Mouse (Mus musculus): Measurements from ENCODE around the gene Fcer1g. TPM values are rescaled to one million over a fixed set of nuclear protein-coding genes. Genes with fewer than 3 reads are reported as not detected.
"Not testable (repeated sequence)": the region's sequence is repeated elsewhere in the genome, so short reads cannot be mapped to it uniquely, and the experiment has no call there.

The Fcer1g gene
- polyA plus RNA-seq, 1 experiment from 2014 or later = 38.7 TPM

- H3K9ac ChIP-seq = no peak overlapping the region
- H3K27ac ChIP-seq (replicated peaks) = peak overlapping the region; percentile 81
- peaks cover 17% of the 10 kb centered on the region for H3K36me3 ChIP-seq
- WGBS = 42% methylated on average over 3 of the region's 3 CpGs
- H3K4me3 ChIP-seq = no peak overlapping the region
- H3K4me2 ChIP-seq = 0 out of 2 replicates have a peak overlapping the region, but pooled peaks have one; percentile 64
- peaks cover 71% of the 10 kb centered on the region for H3K4me1 ChIP-seq (replicated peaks)
- no peak for ATAC-seq (ENCODE audit: low read depth)
- H3K27me3 ChIP-seq = no peaks in the 10 kb centered on the region
- no peaks in the 10 kb centered on the region for H3K9me3 ChIP-seq
Measured at GRCm38 (mm10) chr1:171248386-171249226, 14.4 kb upstream of the Fcer1g start.

GRCm38 (mm10) chr1:171247916-171248315 is 13.8 kb upstream of the Fcer1g start:
- 31% methylated on average over 4 of the region's 4 CpGs for WGBS
- Histone ChIP-seq H3K36me3 (peaks cover 24% of the 10 kb centered on the region), H3K4me1 (replicated peaks) (peaks cover 70% of the 10 kb centered on the region), H3K9me3 (no peaks in the 10 kb centered on the region), H3K4me2 (peak overlapping the region; percentile 64), H3K4me3 (peak overlapping the region; percentile 59), H3K27me3 (no peaks in the 10 kb centered on the region), H3K27ac (replicated peaks) (peak overlapping the region; percentile 81), H3K9ac (0 out of 2 replicates have a peak overlapping the region, but pooled peaks have one; percentile 55)
- no peak for ATAC-seq (ENCODE audit: low read depth)

- WGBS = 12% methylated on average over 13 of the region's 13 CpGs
- peak; percentile 19; the same call in 1 of the 2 replicates for ATAC-seq (ENCODE audit: low read depth)
- Histone ChIP-seq H3K36me3 (peaks cover 29% of the 10 kb centered on the region), H3K27ac (replicated peaks) (peak overlapping the region; percentile 81), H3K4me1 (replicated peaks) (peaks cover 66% of the 10 kb centered on the region), H3K9ac (peak overlapping the region; percentile 55), H3K4me2 (peak overlapping the region; percentile 64), H3K9me3 (no peaks in the 10 kb centered on the region), H3K4me3 (peak overlapping the region; percentile 59), H3K27me3 (no peaks in the 10 kb centered on the region)
Measured at GRCm38 (mm10) chr1:171247453-171247841, 13.3 kb upstream of the Fcer1g start.

- H3K4me3 ChIP-seq = peak overlapping the region; percentile 59
- peaks cover 35% of the 10 kb centered on the region for H3K36me3 ChIP-seq
- H3K4me1 ChIP-seq (replicated peaks) = peaks cover 61% of the 10 kb centered on the region
- H3K27me3 ChIP-seq = no peaks in the 10 kb centered on the region
- H3K27ac ChIP-seq (replicated peaks) = peak overlapping the region; percentile 83
- ATAC-seq (ENCODE audit: low read depth) = peak; percentile 92
- H3K9ac ChIP-seq = peak overlapping the region; percentile 89
- WGBS = 1% methylated on average over 41 of the region's 41 CpGs
- peak overlapping the region; percentile 71 for H3K4me2 ChIP-seq
- no peaks in the 10 kb centered on the region for H3K9me3 ChIP-seq
Measured at GRCm38 (mm10) chr1:171246709-171247452, 12.7 kb upstream of the Fcer1g start.

- H3K9me3 ChIP-seq = no peaks in the 10 kb centered on the region
- no peak overlapping the region for H3K4me3 ChIP-seq
- WGBS = 94% methylated on average over 8 of the region's 8 CpGs
- no peaks in the 10 kb centered on the region for H3K27me3 ChIP-seq
- no peak overlapping the region for H3K27ac ChIP-seq (replicated peaks)
- no peak overlapping the region for H3K4me2 ChIP-seq
- no peak for ATAC-seq (ENCODE audit: low read depth)
- peaks cover 48% of the 10 kb centered on the region for H3K36me3 ChIP-seq
- peaks cover 45% of the 10 kb centered on the region for H3K4me1 ChIP-seq (replicated peaks)
- no peak overlapping the region for H3K9ac ChIP-seq
Measured at GRCm38 (mm10) chr1:171245353-171245752, 11.2 kb upstream of the Fcer1g start.

GRCm38 (mm10) chr1:171241952-171242351 is 7.8 kb upstream of the Fcer1g start:
- Histone ChIP-seq H3K36me3 (peaks cover 81% of the 10 kb centered on the region), H3K4me1 (replicated peaks) (peaks cover 16% of the 10 kb centered on the region)
- not testable (repeated sequence) for H3K27ac ChIP-seq (replicated peaks); H3K4me2 ChIP-seq; H3K9me3 ChIP-seq; H3K27me3 ChIP-seq; ATAC-seq (ENCODE audit: low read depth); H3K4me3 ChIP-seq; H3K9ac ChIP-seq
- 83% methylated on average over 12 of the region's 12 CpGs for WGBS

GRCm38 (mm10) chr1:171240911-171241310 is 6.7 kb upstream of the Fcer1g start:
- no peak overlapping the region for H3K27ac ChIP-seq (replicated peaks)
- no peak overlapping the region for H3K4me2 ChIP-seq
- no peaks in the 10 kb centered on the region for H3K9me3 ChIP-seq
- no peak for ATAC-seq (ENCODE audit: low read depth)
- H3K4me1 ChIP-seq (replicated peaks) = peaks cover 10% of the 10 kb centered on the region
- H3K27me3 ChIP-seq = no peaks in the 10 kb centered on the region
- H3K36me3 ChIP-seq = peaks cover 92% of the 10 kb centered on the region
- no peak overlapping the region for H3K4me3 ChIP-seq
- WGBS = 95% methylated on average over 10 of the region's 10 CpGs
- H3K9ac ChIP-seq = no peak overlapping the region

GRCm38 (mm10) chr1:171239992-171240744 is 6.0 kb upstream of the Fcer1g start:
- Histone ChIP-seq H3K36me3 (peaks cover 94% of the 10 kb centered on the region), H3K4me1 (replicated peaks) (peaks cover 4% of the 10 kb centered on the region; the same call in 1 of the 2 replicates), H3K27ac (replicated peaks) (no peak overlapping the region), H3K27me3 (no peaks in the 10 kb centered on the region), H3K4me3 (no peak overlapping the region), H3K9ac (no peak overlapping the region), H3K4me2 (no peak overlapping the region), H3K9me3 (no peaks in the 10 kb centered on the region)
- no peak for ATAC-seq (ENCODE audit: low read depth)
- WGBS = 87% methylated on average over 15 of the region's 15 CpGs

- no peak overlapping the region for H3K27ac ChIP-seq (replicated peaks)
- WGBS = 69% methylated on average over 14 of the region's 14 CpGs
- H3K36me3 ChIP-seq = peaks cover 97% of the 10 kb centered on the region
- no peak overlapping the region for H3K4me2 ChIP-seq
- H3K9ac ChIP-seq = no peak overlapping the region
- no peaks in the 10 kb centered on the region for H3K4me1 ChIP-seq (replicated peaks)
- H3K27me3 ChIP-seq = no peaks in the 10 kb centered on the region
- no peak overlapping the region for H3K4me3 ChIP-seq
- no peaks in the 10 kb centered on the region for H3K9me3 ChIP-seq
- ATAC-seq (ENCODE audit: low read depth) = no peak
Measured at GRCm38 (mm10) chr1:171238463-171238862, 4.3 kb upstream of the Fcer1g start.

- 89% methylated on average over 6 of the region's 6 CpGs for WGBS
- H3K9me3 ChIP-seq = no peaks in the 10 kb centered on the region
- H3K27ac ChIP-seq (replicated peaks) = no peak overlapping the region
- peaks cover 91% of the 10 kb centered on the region for H3K36me3 ChIP-seq
- no peaks in the 10 kb centered on the region for H3K4me1 ChIP-seq (replicated peaks)
- H3K27me3 ChIP-seq = no peaks in the 10 kb centered on the region
- no peak overlapping the region for H3K4me3 ChIP-seq
- no peak overlapping the region for H3K4me2 ChIP-seq
- no peak overlapping the region for H3K9ac ChIP-seq
- no peak for ATAC-seq (ENCODE audit: low read depth)
Measured at GRCm38 (mm10) chr1:171237438-171237837, 3.3 kb upstream of the Fcer1g start.

GRCm38 (mm10) chr1:171235791-171236190 is 1.6 kb upstream of the Fcer1g start:
- no peaks in the 10 kb centered on the region for H3K9me3 ChIP-seq
- H3K27ac ChIP-seq (replicated peaks) = no peak overlapping the region
- H3K27me3 ChIP-seq = no peaks in the 10 kb centered on the region
- WGBS = 93% methylated on average over 4 of the region's 4 CpGs
- peaks cover 76% of the 10 kb centered on the region for H3K36me3 ChIP-seq
- no peak overlapping the region for H3K9ac ChIP-seq
- no peak overlapping the region for H3K4me2 ChIP-seq
- ATAC-seq (ENCODE audit: low read depth) = no peak
- H3K4me3 ChIP-seq = no peak overlapping the region
- no peaks in the 10 kb centered on the region for H3K4me1 ChIP-seq (replicated peaks)

GRCm38 (mm10) chr1:171234538-171234937 is 373 bp upstream of the Fcer1g start:
- no peak overlapping the region for H3K4me3 ChIP-seq
- H3K4me2 ChIP-seq = no peak overlapping the region
- no peaks in the 10 kb centered on the region for H3K4me1 ChIP-seq (replicated peaks)
- peaks cover 64% of the 10 kb centered on the region for H3K36me3 ChIP-seq
- 87% methylated on average over 4 of the region's 4 CpGs for WGBS
- no peaks in the 10 kb centered on the region for H3K27me3 ChIP-seq
- H3K9me3 ChIP-seq = no peaks in the 10 kb centered on the region
- no peak for ATAC-seq (ENCODE audit: low read depth)
- no peak overlapping the region for H3K27ac ChIP-seq (replicated peaks)
- no peak overlapping the region for H3K9ac ChIP-seq

Measured in neural tube, embryonic 13.5 days (tissue).